ENCODE assay signal across 6 mouse cellular contexts in the genomic region with DNA sequence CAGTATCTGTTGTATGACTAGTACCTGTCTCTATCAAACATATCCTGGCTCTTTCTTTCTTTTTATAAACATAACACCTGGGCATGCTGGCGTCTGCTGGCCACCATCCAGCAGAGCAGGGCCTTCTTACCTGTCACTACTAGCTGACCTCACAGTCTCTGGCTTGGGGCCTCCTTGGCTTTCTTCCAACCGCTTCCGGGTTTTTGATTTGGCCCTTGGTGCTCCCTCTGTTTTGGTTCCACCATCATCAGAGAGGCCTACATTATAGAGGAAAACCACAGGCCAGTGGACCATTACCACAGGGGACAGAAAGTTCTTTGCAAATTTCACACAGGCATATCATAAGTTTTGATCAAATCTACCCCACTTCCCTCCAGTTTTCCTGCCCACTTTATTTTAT.
"Had no signal": no experiment of that assay in that cellular context is flagged by ENCODE, and none has a peak within 500 bp of the region (broad histone marks: within the 10 kb centered on the region; RNA-seq: fewer than 3 reads in every experiment).

No protein-coding gene starts in this region.

- ATAC-seq: lung, postnatal 0 days; midbrain, embryonic 15.5 days had no signal

- DNase-seq: kidney, adult 8-10 months; lung, adult 2 months; lung, postnatal 4 days; thymus, postnatal 4 days had no signal
